Mouse (Mus musculus) thymus, adult 2 months (tissue): ENCODE measurements around the gene Sap30bp. TPM values are rescaled to one million over a fixed set of nuclear protein-coding genes. Genes with fewer than 3 reads are reported as not detected.
A peak's percentile ranks its signal among the peaks of the same experiment; 100 is the strongest.

Experiments used
- DNase-seq: peaks from one replicate; pipeline ENCODE4 v3.0.0; 2021
- H3K27ac ChIP-seq: fragments of 200-500 bp; 2 replicates; pipeline ENCODE4 v1.5.1; 2012; ENCODE audit warnings: low read length, control low read depth; ENCODE audit not compliant: control insufficient read depth, insufficient read depth
- H3K27me3 ChIP-seq: fragments of 200-500 bp; 2 replicates; pipeline ENCODE4 v1.6.1; 2012; ENCODE audit warnings: mild to moderate bottlenecking, low read length, moderate library complexity, mixed read lengths; ENCODE audit not compliant: control insufficient read depth, insufficient read depth
- H3K36me3 ChIP-seq: fragments of 200-500 bp; 2 replicates; pipeline ENCODE4 v1.6.1; 2012; ENCODE audit warnings: mild to moderate bottlenecking, low read length, moderate library complexity; ENCODE audit not compliant: control insufficient read depth, insufficient read depth
- H3K4me1 ChIP-seq: fragments of 200-500 bp; replicated peaks from 2 replicates; pipeline ENCODE4 v1.6.1; 2012; ENCODE audit warnings: low read length; ENCODE audit not compliant: control insufficient read depth, insufficient read depth
- H3K4me3 ChIP-seq: fragments of 200-500 bp; 2 replicates; pipeline ENCODE4 v1.5.1; 2012; ENCODE audit warnings: mild to moderate bottlenecking, low read length, control low read depth, moderate library complexity; ENCODE audit not compliant: control insufficient read depth, insufficient read depth
- CTCF ChIP-seq: fragments of 200-500 bp; IDR thresholded peaks from 2 replicates; pipeline ENCODE4 v1.5.1; 2012; ENCODE audit warnings: mild to moderate bottlenecking, control low read depth, low read length, moderate library complexity, borderline replicate concordance; ENCODE audit not compliant: control insufficient read depth, poor library complexity, insufficient read depth; ENCODE audit errors: extremely low read depth
- POLR2A ChIP-seq: fragments of 200-500 bp; IDR thresholded peaks from 2 replicates; pipeline ENCODE4 v1.6.1; 2012; ENCODE audit warnings: mild to moderate bottlenecking, low read length, control low read depth, moderate library complexity; ENCODE audit not compliant: control insufficient read depth, poor library complexity, insufficient read depth; ENCODE audit errors: extremely low read depth
- WGBS: fragments of 180-500 bp; shearing (Covaris S2); methylation state at CpG from one replicate; pipeline ENCODE4 v1.1.7; 2018; 5-methylcytosine and 5-hydroxymethylcytosine counted together
- polyA plus RNA-seq: library from polyadenylated mRNA; depleted of rRNA; stranded (reverse); fragments of >200 nt; gene quantifications from 2 replicates; pipeline ENCODE4 v1.2.3, GENCODE M21; 2012

Sap30bp gene
- polyA plus RNA-seq, 1 experiment: 43.4 TPM

DNA sequence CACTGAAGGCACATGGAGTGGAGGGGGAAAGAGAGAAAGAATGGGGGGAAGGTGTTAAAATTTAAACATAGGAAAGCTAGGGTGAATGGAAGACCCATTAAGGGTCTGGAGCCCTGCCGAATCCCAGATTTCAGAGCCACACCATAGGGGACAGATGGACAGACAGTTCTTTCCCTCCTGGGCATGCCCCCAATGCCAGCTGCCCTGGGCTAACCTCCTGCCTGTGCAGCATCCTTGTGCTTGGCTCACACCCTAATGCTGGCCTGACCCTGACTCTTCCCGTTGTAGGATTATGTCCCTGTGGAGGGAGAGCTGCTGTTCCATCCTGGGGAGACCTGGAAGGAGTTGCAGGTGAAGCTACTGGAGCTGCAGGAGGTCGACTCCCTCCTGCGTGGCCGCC lies 64.6 kb downstream of the Sap30bp start:
- Histone ChIP-seq H3K4me1 (peaks cover 3% of the 10 kb centered on the region), H3K27ac (no peak overlapping the region), H3K27me3 (no peaks in the 10 kb centered on the region), H3K4me3 (no peak overlapping the region), H3K36me3 (no peaks in the 10 kb centered on the region)
- 98% methylated on average over 5 of the region's 5 CpGs for WGBS
- TF ChIP-seq CTCF (no peak), POLR2A (no peak)
- no peak for DNase-seq

DNA sequence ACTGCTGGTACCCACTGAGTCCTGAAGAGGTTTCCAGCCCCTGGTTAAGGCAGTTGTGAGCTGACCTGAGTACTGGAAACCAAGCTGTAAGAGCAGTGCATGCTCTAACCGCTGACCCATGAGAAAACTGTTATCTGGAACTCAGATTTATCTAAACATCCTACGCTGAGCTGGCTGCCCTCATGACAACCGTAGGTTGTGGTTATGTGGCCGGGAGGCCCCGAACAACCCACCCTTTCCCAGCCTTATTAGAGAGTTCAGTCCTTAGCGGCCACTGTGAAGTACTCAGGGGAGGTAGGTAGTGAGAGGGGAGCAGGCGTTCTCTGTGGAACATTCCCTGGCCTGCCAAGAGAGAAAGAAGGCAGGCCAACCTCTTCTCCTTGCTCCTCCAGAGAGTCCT lies 65.9 kb downstream of the Sap30bp start:
- Histone ChIP-seq H3K36me3 (no peaks in the 10 kb centered on the region), H3K27ac (no peak overlapping the region), H3K4me1 (peaks cover 3% of the 10 kb centered on the region), H3K27me3 (no peaks in the 10 kb centered on the region), H3K4me3 (no peak overlapping the region)
- WGBS: 50% methylated on average over 7 of the region's 7 CpGs
- TF ChIP-seq CTCF: no peak
- TF ChIP-seq POLR2A: no peak
- no peak for DNase-seq

DNA sequence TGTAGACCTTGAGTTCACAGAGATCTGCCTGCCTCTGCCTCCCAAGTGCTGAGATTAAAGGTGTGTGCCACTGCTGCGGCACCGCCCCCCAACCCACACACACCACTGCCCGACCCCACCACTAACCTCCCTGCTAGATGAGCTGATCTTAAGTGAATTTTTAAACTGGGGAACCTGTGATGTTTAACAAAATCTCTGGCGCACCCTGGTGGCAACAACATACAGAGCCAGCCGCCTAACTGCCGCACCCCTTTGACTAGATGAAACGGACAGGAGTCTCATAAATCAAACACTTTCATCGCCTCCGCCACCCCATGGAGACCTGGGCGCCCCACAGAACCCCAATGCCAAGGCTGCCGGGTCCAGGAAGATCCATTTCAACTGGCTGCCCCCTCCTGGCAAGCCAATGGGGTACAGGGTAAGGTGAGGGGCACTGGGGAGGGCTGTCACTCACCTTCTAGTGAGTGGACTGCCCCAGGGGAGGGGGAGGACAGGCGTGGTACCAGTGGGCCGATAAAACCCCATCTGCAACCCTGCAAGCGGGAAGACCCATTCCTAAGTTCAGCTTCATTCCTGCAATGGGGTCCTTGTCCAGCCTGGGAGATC lies 66.6 kb downstream of the Sap30bp start:
- no peak overlapping the region for H3K27ac ChIP-seq
- TF ChIP-seq CTCF: peak; percentile 47; the same call in 1 of the 2 replicates
- TF ChIP-seq POLR2A: no peak
- H3K36me3 ChIP-seq: no peaks in the 10 kb centered on the region
- WGBS: 13% methylated on average over 14 of the region's 14 CpGs
- peaks cover 5% of the 10 kb centered on the region for H3K4me1 ChIP-seq
- H3K4me3 ChIP-seq: no peak overlapping the region
- peak; percentile 78 for DNase-seq
- no peaks in the 10 kb centered on the region for H3K27me3 ChIP-seq

DNA sequence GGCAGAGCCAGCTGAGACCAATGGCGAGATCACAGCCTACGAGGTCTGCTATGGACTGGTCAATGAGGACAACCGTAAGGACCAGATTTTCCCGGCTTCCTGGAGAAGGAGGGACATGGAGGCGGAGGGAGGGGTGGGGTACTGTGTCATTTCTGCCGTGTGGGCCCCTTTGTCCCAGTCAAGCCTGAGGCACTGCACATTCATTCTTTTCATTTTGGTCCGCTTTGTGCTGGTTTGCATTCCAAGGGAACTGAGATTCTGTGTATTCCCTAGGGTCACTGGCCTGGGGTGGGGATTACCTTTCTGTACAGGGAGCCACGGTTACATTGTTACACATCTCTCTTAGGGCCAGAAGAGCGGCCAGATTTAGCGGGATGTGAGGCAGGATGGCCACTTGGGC lies 67.5 kb downstream of the Sap30bp start:
- no peak for DNase-seq
- no peak for TF ChIP-seq POLR2A
- no peak for TF ChIP-seq CTCF
- H3K36me3 ChIP-seq: no peaks in the 10 kb centered on the region
- H3K27me3 ChIP-seq: no peaks in the 10 kb centered on the region
- H3K27ac ChIP-seq: no peak overlapping the region
- no peak overlapping the region for H3K4me3 ChIP-seq
- peaks cover 14% of the 10 kb centered on the region for H3K4me1 ChIP-seq
- WGBS: 94% methylated on average over 10 of the region's 10 CpGs

DNA sequence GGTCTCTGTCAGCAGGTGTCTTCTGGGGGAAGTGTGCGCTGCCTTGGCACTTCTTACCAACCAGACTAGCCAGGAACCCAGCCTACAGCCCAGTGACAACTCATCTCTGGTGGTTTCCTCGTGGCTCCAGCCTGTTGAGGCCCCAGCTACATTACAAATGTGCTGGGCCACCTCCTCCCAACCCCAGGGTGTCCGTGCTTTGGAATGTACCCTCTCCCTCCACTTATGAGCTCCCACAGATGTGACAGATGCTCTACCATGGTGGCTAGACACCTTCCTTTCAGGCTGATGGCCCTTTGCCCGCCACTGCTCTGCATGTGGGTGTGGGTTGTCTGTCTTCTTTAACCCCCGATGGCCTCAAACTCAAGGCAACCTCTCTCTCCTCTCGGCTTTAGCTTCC lies 68.6 kb downstream of the Sap30bp start:
- Histone ChIP-seq H3K36me3 (no peaks in the 10 kb centered on the region), H3K27me3 (no peaks in the 10 kb centered on the region), H3K4me3 (no peak overlapping the region), H3K4me1 (peaks cover 14% of the 10 kb centered on the region), H3K27ac (no peak overlapping the region)
- TF ChIP-seq POLR2A: no peak
- no peak for TF ChIP-seq CTCF
- no peak for DNase-seq
- WGBS: 58% methylated on average over 6 of the region's 6 CpGs

DNA sequence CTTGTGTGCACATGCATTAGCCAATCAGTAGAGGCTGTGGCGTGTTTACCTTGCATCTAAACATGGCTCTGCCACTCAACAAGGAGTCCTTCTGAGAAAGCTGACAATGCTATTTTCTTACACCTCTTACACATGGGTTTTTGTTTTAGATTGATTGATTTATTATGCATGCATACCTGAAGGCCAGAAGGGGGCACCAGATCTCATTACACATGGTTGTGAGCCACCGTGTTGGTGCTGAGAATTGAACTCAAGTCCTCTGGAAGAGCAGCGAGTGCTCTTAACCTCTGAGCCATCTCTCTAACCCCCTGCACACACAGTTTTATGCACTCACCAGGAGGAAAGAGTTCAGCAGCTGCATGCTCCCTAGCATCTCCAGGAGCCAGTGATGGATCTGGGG lies 69.8 kb downstream of the Sap30bp start:
- no peak overlapping the region for H3K4me3 ChIP-seq
- TF ChIP-seq POLR2A: no peak
- no peaks in the 10 kb centered on the region for H3K27me3 ChIP-seq
- WGBS: 93% methylated on average over 3 of the region's 3 CpGs
- H3K36me3 ChIP-seq: no peaks in the 10 kb centered on the region
- peaks cover 14% of the 10 kb centered on the region for H3K4me1 ChIP-seq
- no peak for DNase-seq
- no peak overlapping the region for H3K27ac ChIP-seq
